ENCODE assay signal across 17 mouse cellular contexts in the genomic region with DNA sequence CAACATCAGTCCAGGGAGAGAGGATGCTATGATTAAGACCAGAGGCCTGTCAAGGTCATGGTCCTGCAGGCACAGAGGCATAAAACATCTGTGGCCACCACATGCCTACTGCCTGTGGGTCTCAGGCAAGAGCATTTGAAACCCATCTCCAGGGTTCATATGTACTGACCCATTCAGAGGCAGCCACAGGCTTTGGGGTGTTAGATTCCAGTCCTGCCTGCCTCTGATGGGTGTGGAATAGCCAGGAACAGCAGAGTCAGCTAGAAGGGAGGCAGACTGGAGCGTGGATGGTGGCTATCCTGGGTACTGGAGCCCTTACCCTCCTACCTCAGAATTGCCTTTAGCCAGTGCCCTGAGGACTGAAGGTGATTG.
A peak's percentile ranks its signal among the peaks of the same experiment; 100 is the strongest.
DNase-seq lines count a peak whose midpoint lies in the region; ATAC-seq and TF ChIP-seq lines count a peak whose summit lies in the region.
"Had no signal": no experiment of that assay in that cellular context is flagged by ENCODE, and none has a peak within 500 bp of the region (broad histone marks: within the 10 kb centered on the region; RNA-seq: fewer than 3 reads in every experiment).

No protein-coding gene starts in this region.

- H3K9me3 ChIP-seq in heart, embryonic 13.5 days = no peaks in the 10 kb centered on the region
- H3K9me3 ChIP-seq in midbrain, embryonic 10.5 days (replicated peaks) = no peaks in the 10 kb centered on the region
- no peaks in the 10 kb centered on the region for H3K9me3 ChIP-seq in midbrain, postnatal 0 days (ENCODE audit: low read length)
- H3K9me3 ChIP-seq in hindbrain, embryonic 16.5 days (ENCODE audit: control insufficient read depth, low read length) = no peaks in the 10 kb centered on the region
- H3K9me3 ChIP-seq in midbrain, embryonic 15.5 days = no peaks in the 10 kb centered on the region
- H3K9me3 ChIP-seq: embryonic facial prominence, embryonic 12.5 days had no signal

- no peak overlapping the region for H3K4me2 ChIP-seq in heart, embryonic 13.5 days
- H3K4me2 ChIP-seq in midbrain, postnatal 0 days (ENCODE audit: low read depth, low read length, poor library complexity, severe bottlenecking) = no peak overlapping the region
- H3K4me2 ChIP-seq in hindbrain, embryonic 16.5 days (ENCODE audit: low read length) = no peak overlapping the region
- no peak overlapping the region for H3K4me2 ChIP-seq in midbrain, embryonic 15.5 days
- H3K4me2 ChIP-seq: embryonic facial prominence, embryonic 12.5 days had no signal

- WGBS in heart, embryonic 13.5 days = 48% methylated on average over 1 of the region's 1 CpGs
- WGBS in midbrain, embryonic 10.5 days = 53% methylated on average over 1 of the region's 1 CpGs
- WGBS in midbrain, postnatal 0 days = 79% methylated on average over 1 of the region's 1 CpGs
- 76% methylated on average over 1 of the region's 1 CpGs for WGBS in hindbrain, embryonic 16.5 days
- 90% methylated on average over 1 of the region's 1 CpGs for WGBS in midbrain, embryonic 15.5 days

- peaks cover 10% of the 10 kb centered on the region; the same call in 1 of the 2 replicates for H3K4me1 ChIP-seq in heart, embryonic 13.5 days
- H3K4me1 ChIP-seq in midbrain, embryonic 10.5 days = peaks cover 39% of the 10 kb centered on the region
- H3K4me1 ChIP-seq in midbrain, postnatal 0 days (ENCODE audit: insufficient read depth, low read length) = no peaks in the 10 kb centered on the region; the same call in 1 of the 2 replicates
- peaks cover 18% of the 10 kb centered on the region for H3K4me1 ChIP-seq in hindbrain, embryonic 16.5 days (ENCODE audit: control insufficient read depth, insufficient read depth, low read depth, low read length)
- H3K4me1 ChIP-seq in midbrain, embryonic 15.5 days = peaks cover 17% of the 10 kb centered on the region

- DNase-seq in heart, adult 18-20 months = no peak
- no peak for DNase-seq in midbrain, embryonic 10.5 days (ENCODE audit: low spot score)
- DNase-seq in midbrain, postnatal 0 days (ENCODE audit: low spot score) = no peak
- DNase-seq: adrenal gland, postnatal 25 days; cerebellum, adult 18-20 months; gastrocnemius, postnatal 36 days; heart, postnatal 4 days; thymus, postnatal 14 days had no signal

- H3K27me3 ChIP-seq in heart, embryonic 13.5 days (replicated peaks) = no peaks in the 10 kb centered on the region
- H3K27me3 ChIP-seq in midbrain, embryonic 10.5 days (ENCODE audit: low read depth, poor library complexity, severe bottlenecking) = no peaks in the 10 kb centered on the region
- H3K27me3 ChIP-seq in midbrain, postnatal 0 days (ENCODE audit: insufficient read depth, low read length) = no peaks in the 10 kb centered on the region
- H3K27me3 ChIP-seq in hindbrain, embryonic 16.5 days (replicated peaks; ENCODE audit: control insufficient read depth, insufficient read depth, low read length) = no peaks in the 10 kb centered on the region
- no peaks in the 10 kb centered on the region for H3K27me3 ChIP-seq in midbrain, embryonic 15.5 days (replicated peaks)
- H3K27me3 ChIP-seq: embryonic facial prominence, embryonic 12.5 days had no signal

- H3K36me3 ChIP-seq in heart, embryonic 13.5 days = no peaks in the 10 kb centered on the region
- H3K36me3 ChIP-seq in midbrain, embryonic 10.5 days = no peaks in the 10 kb centered on the region
- no peaks in the 10 kb centered on the region for H3K36me3 ChIP-seq in midbrain, postnatal 0 days (ENCODE audit: insufficient read depth, low read length)
- H3K36me3 ChIP-seq in hindbrain, embryonic 16.5 days (ENCODE audit: control insufficient read depth, insufficient read depth, low read length) = no peaks in the 10 kb centered on the region
- H3K36me3 ChIP-seq in midbrain, embryonic 15.5 days (replicated peaks) = no peaks in the 10 kb centered on the region
- H3K36me3 ChIP-seq: embryonic facial prominence, embryonic 12.5 days had no signal

- H3K27ac ChIP-seq in heart, embryonic 13.5 days (replicated peaks) = no peak overlapping the region
- H3K27ac ChIP-seq in midbrain, embryonic 10.5 days (replicated peaks) = peak overlapping the region; percentile 67
- H3K27ac ChIP-seq in midbrain, postnatal 0 days (ENCODE audit: low read depth, low read length) = no peak overlapping the region
- peak overlapping the region; percentile 18 for H3K27ac ChIP-seq in hindbrain, embryonic 16.5 days (ENCODE audit: low read depth, low read length)
- peak overlapping the region; percentile 47; the same call in 1 of the 2 replicates for H3K27ac ChIP-seq in midbrain, embryonic 15.5 days
- H3K27ac ChIP-seq: embryonic facial prominence, embryonic 12.5 days; liver, embryonic 14.5 days had no signal

- no peak for TF ChIP-seq CTCF in midbrain, postnatal 0 days (IDR thresholded peaks at IDR 0.05)

- no peak; the same call in 1 of the 2 replicates for ATAC-seq in heart, embryonic 13.5 days (ENCODE audit: extremely low read depth, insufficient number of reproducible peaks, low FRiP score, low TSS enrichment)
- ATAC-seq in midbrain, postnatal 0 days (ENCODE audit: low FRiP score) = no peak
- no peak for ATAC-seq in hindbrain, embryonic 16.5 days
- ATAC-seq in midbrain, embryonic 15.5 days (replicated peaks) = no peak
- no peak for ATAC-seq in erythroid progenitor cell, adult 5-6 weeks (replicated peaks; ENCODE audit: low FRiP score, poor library complexity, severe bottlenecking)
- ATAC-seq in CD4-positive, CD25-positive, alpha-beta regulatory T cell, adult 4 months = no peak
- ATAC-seq: forebrain, embryonic 14.5 days; intestine, postnatal 0 days had no signal

- H3K9ac ChIP-seq in heart, embryonic 13.5 days = 0 out of 2 replicates have a peak overlapping the region, but pooled peaks have one; percentile 25
- no peak overlapping the region for H3K9ac ChIP-seq in midbrain, postnatal 0 days (replicated peaks; ENCODE audit: low read length, poor library complexity, severe bottlenecking)
- peak overlapping the region; percentile 10; the same call in 1 of the 2 replicates for H3K9ac ChIP-seq in hindbrain, embryonic 16.5 days (ENCODE audit: low read depth, low read length)
- no peak overlapping the region for H3K9ac ChIP-seq in midbrain, embryonic 15.5 days
- H3K9ac ChIP-seq: embryonic facial prominence, embryonic 12.5 days; liver, embryonic 14.5 days had no signal

- H3K4me3 ChIP-seq in heart, embryonic 13.5 days = no peak overlapping the region
- no peak overlapping the region for H3K4me3 ChIP-seq in midbrain, embryonic 10.5 days
- H3K4me3 ChIP-seq in midbrain, postnatal 0 days (ENCODE audit: low read depth, low read length) = no peak overlapping the region
- H3K4me3 ChIP-seq in hindbrain, embryonic 16.5 days (ENCODE audit: low read length) = no peak overlapping the region
- H3K4me3 ChIP-seq in midbrain, embryonic 15.5 days = no peak overlapping the region
- H3K4me3 ChIP-seq: embryonic facial prominence, embryonic 12.5 days had no signal

Comparison
In these comparisons a context has a peak if more than half of its experiments do, and no peak if none do; other contexts are left out.
1. H3K27ac ChIP-seq: peak in midbrain, embryonic 10.5 days (single experiment), hindbrain, embryonic 16.5 days (single experiment) and midbrain, embryonic 15.5 days (single experiment); none in heart, embryonic 13.5 days (single experiment) and midbrain, postnatal 0 days (single experiment).
2. H3K9ac ChIP-seq: peak in heart, embryonic 13.5 days (single experiment) and hindbrain, embryonic 16.5 days (single experiment); none in midbrain, postnatal 0 days (single experiment) and midbrain, embryonic 15.5 days (single experiment).